Mouse (Mus musculus): ENCODE measurements around the gene Dolpp1. TPM values are rescaled to one million over a fixed set of nuclear protein-coding genes. Genes with fewer than 3 reads are reported as not detected.

Gene Dolpp1
- total RNA-seq, 1 experiment from 2014 or later: 33.9 TPM

DNA sequence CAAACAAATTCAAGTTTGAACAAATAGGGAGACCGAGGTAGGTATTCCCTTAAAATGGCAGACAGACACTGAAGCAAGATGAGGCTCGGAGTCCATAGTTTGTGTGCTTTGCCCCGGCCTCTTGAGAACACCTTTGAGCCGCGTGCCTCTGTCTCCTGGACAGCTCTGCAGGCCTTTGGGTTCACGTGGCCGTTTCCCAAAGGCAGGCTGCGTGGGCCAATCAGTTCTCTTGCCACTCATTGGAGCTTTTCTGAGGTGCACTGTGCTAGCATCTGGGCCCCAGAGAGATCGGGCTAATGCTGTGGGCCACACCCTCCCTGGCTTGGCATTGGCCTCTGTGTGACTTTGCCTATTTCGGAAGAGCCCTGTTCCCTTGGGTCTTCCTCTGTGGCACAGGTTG, 16.2 kb upstream of the Dolpp1 start:
- no peak for ATAC-seq (replicated peaks; ENCODE audit: low read depth, poor library complexity, severe bottlenecking)

DNA sequence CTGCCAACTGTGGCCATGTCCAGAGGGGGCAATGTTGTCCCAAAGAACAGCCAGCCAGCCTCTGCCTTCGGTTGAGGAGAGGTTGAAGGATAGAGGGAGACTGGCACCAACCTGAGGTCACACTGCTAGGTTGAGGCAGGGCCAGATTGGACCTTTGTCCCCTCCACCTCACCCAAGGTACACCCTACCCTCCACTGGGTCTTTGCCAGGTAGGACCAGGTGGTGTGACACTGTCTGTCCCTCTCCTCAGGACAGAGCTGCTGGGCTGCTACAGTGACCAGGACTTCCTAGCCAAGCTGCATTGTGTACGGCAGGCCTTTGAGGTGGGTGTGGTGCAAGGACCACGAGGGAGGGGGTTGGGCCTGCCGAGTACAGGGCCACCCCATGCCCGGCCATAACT, 14.3 kb upstream of the Dolpp1 start:
- no peak for ATAC-seq (replicated peaks; ENCODE audit: low read depth, poor library complexity, severe bottlenecking)

DNA sequence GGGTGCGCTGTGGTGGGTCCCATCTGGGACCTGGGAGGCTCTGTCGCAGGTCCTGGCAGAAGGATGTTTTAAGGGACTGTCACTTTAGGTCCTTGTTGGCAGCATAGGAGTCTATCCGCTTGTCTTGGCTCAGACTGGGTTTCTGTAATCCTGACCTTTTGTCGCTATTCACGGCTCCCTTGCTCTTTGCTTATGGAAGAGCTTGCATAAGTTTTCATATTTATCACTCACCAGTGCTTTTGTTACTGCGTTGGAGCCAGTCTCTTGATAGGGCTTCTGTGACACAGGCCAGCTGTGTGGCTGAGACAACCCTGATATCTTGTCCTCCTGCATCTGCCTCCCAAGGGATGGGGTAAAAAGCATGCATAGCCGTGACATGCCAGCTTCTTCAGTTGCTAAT, 12.7 kb upstream of the Dolpp1 start:
- ATAC-seq (replicated peaks; ENCODE audit: low read depth, poor library complexity, severe bottlenecking): no peak

DNA sequence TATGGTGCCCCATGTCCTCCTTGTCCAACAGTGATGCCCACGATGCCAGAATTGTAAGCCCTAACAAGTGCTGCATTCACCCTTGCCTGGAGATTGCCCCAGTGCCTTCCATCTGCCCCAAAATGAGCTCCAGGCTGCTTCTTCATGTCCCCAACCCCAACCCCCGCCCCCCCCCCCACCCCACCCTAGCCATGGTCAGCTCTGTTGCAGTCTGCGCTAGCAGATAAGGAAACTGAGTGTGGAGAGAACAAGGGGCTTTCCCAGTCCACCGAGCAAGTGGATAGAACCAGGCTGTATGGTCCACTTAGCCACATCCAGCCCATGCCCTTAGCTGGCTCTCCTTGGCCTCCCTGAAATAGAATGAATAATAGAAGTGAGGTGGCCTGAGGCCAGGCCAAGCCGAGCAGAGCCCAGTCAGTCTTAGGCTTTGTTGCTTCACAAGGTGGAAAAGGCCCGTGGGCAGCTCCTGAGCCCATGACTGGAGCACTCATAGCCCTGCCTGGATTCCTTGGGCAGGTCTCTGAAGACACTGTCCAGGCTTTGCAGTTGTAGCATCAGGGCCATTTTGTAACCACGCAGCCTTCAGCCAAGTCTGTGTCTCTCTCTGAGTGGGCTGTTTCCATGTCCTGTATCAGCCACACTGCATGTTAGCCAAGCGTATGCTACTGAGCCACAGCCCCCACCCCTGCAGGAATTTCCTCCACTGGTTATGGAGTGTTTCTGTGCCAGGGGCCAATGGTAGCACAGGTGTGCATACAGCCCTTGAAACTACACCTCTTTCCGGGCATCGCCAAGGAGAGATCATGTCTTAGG, 11.3 kb upstream of the Dolpp1 start:
- no peak for ATAC-seq (replicated peaks; ENCODE audit: low read depth, poor library complexity, severe bottlenecking)

DNA sequence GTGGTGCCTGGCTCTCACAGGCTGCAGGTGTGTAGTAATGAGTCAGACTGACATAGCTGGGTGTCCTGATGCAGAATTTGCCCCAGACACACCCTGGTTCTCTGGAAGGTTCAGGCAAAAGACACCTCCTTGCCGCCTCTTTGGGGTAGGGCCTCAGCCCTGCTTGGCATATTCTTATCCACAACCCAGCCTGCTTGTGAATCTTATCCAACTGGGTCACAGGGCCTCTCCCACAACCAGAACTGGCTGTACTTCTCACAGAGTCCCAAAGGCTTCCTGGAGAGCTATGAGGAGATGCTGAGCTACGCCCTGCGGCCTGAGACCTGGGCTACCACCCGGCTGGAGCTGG, 10.7 kb upstream of the Dolpp1 start:
- no peak for ATAC-seq (replicated peaks; ENCODE audit: low read depth, poor library complexity, severe bottlenecking)

DNA sequence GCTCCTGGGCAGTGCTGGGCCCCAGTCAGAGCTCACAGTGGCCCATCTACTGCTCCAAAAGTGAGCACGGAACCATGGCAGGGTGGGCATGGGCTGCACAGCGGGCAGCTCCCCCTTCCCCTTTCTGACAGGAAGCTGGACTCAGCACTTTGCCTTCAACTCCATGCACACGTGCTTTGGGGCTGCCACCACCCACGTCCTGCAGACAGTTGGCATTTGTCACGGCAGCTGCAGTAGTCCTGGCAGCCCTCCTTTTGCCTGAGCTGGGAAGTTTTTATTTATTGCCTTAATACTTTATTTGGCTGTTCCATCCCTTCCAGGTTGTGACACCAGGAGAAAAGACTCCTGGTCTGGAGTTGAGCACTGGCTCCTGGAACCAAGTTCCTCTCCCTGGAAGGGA, 7.2 kb upstream of the Dolpp1 start:
- ATAC-seq (replicated peaks; ENCODE audit: low read depth, poor library complexity, severe bottlenecking): no peak

DNA sequence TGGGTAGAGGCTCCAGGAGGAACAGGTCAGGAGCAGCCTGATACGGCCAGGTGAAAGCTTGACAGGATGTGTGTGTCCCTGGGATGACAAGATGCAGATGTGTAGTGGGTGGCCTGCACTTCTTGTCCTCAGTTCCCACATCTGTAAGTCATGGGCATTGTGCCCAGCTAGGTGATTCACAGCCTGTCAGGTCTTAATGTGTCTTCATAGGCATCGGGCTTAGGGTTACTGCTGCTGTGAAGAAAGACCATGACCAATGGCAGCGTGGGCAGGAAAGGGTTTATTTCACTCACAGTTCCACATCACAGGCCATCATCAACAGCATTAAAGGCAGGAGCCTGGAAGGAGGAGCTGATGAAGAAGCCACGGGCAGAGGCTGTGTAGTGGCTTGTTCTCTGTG, 6.5 kb upstream of the Dolpp1 start:
- no peak for ATAC-seq (replicated peaks; ENCODE audit: low read depth, poor library complexity, severe bottlenecking)

DNA sequence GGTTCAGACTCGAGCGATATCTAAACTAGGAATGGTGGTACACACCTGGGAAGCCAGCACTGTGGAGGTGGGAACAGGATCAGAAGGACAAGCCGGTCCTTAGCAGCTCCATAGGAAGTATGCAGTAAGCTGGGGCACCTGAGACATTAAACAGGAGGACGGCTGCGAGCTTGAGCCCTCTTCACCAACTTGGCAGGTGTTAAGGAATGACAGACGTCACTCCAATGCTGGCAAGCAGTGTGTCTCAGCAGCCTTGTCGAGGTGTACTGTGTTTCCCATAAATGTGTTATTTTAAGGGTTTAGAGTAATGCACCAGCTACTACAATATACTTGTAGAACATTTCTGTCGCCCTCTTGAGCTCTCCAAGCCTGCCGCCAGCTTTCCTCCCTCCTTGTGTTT, 5.1 kb upstream of the Dolpp1 start:
- no peak for ATAC-seq (replicated peaks; ENCODE audit: low read depth, poor library complexity, severe bottlenecking)

DNA sequence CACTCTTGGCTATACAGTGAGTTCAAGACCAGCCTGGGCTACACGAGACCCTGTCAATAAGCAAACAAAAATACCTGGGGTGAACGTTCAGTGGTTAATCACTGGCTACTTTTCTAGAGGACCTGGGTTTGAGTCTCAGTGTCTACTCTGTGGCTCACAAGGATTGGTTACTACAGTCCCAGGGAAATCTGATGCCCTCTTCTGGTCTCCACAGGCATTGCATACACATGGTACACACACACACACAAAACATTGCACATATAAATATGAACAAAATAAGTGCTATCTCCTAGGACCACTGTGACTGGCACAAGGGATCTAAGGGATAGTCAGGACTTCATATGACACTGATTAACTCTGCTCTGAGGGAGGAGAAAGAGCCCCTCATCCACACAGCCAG, 3.1 kb upstream of the Dolpp1 start:
- no peak for ATAC-seq (replicated peaks; ENCODE audit: low read depth, poor library complexity, severe bottlenecking)

DNA sequence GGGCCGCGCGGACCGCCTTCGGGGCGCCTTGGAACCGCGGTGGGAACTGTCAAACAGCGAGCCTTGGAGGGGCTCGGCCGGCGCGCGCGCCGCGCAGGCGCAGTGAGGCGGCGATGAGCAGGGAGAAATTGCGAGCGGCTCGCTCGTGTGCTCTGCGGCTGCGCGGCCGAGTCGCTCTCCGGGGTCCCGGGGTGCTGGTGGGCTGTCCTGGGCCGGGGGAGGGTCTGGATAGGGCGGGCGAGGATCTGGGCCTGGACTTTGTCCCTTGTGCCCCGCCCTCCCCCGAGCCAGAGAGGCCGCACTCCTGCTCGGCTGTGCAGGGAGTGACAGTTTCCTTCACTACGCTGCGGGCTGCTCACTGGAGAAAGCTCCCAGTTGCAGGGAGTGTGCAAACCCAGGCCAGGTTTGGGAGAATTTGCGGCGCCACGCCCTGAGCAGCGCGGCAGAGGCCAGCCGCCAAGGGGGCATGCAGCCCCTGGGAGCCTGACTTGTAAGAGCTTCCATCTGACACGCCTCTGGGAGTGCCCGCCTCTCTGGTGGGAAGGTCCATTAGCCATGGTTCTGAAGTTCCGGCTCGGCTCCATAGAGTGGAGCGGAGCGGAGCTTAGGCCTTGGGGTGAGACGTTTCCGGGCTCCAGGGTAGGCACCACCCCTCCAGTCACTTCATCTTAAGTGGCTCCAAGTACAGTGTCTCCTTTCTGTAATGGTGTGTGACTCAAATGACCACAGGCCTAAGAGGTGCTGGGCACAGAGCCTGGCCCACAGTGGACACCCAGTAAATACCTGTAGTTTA, 719 bp downstream of the Dolpp1 start:
- ATAC-seq (replicated peaks; ENCODE audit: low read depth, poor library complexity, severe bottlenecking): peak; percentile 14

DNA sequence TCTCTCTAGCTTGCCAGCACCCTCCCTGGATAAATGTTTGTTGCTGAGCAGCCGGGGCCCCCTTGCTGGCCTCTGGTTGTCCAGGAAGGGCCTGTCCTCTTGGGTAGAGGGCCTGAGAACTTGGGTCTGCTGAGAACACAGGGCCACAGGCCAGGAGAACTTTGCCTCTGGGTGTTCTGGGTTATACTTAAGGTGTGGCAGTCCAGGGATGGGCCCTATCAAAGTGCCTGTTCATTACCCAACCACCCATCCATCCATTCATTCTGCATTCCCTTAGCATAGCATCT, 1.3 kb downstream of the Dolpp1 start:
- no peak for ATAC-seq (replicated peaks; ENCODE audit: low read depth, poor library complexity, severe bottlenecking)

DNA sequence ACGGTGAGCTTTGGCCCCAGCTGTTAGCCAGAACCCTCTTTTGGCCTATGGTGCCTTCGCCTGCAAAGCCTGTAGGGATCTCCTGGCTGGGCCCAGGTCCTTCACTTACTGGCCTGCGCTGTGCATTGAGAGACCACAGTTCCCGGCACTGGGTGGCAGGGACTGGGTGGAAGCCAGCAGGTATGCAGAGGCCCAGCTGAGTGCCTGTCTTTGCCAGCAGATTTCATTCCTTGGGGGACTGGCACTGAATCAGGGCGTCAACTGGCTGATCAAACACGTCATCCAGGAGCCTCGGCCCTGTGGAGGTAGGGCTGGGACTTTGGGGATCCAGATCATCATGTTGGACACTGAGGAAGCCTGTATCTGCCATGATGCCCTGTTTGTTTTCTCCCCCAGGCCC, 3.7 kb downstream of the Dolpp1 start:
- ATAC-seq (replicated peaks; ENCODE audit: low read depth, poor library complexity, severe bottlenecking): no peak

DNA sequence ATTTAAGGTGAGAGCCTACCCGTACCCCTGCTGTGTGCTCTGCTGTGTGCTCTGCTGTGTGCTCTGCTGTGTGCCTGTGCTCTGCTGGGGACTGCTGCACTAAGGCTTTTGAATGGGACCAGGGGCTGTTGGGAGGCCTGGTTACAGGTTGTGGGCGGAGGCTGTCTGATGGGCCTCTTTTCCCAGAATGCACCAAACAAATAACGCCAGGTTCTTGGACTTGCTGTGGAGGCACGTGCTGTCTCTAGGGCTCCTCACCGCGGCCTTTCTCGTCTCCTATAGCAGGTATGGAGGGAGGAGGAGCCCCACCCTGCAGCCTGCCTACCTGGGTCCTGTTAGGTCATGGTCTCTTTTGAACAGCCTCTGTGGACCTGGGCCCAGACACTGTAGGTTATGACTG, 4.2 kb downstream of the Dolpp1 start:
- ATAC-seq (replicated peaks; ENCODE audit: low read depth, poor library complexity, severe bottlenecking): no peak

DNA sequence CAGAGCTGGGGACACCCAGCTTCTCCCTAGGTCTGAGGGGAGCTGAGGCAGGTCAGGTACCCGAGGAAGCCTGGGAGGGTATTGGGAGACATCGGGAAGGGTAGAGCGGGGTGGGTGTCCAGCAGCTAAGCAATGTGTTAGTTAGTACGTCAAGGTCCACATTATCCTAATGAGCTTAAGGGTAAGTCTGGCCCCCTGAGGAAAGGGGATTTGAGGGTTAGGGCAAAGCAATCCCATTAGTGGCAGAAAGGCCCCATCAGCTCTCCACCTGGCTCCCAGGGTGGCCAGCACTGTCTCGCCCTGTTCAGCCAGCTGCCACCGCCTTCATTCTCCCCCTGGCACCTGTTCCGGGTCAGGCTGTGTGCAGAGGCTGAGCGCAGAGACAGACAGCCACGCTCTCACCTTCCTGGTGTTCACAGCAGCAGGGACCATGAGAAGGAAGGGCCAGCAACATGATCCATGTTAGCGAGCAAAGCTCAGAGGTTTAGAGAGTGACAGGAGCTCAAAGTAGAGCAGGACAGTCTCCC, 6.0 kb downstream of the Dolpp1 start:
- no peak for ATAC-seq (replicated peaks; ENCODE audit: low read depth, poor library complexity, severe bottlenecking)

DNA sequence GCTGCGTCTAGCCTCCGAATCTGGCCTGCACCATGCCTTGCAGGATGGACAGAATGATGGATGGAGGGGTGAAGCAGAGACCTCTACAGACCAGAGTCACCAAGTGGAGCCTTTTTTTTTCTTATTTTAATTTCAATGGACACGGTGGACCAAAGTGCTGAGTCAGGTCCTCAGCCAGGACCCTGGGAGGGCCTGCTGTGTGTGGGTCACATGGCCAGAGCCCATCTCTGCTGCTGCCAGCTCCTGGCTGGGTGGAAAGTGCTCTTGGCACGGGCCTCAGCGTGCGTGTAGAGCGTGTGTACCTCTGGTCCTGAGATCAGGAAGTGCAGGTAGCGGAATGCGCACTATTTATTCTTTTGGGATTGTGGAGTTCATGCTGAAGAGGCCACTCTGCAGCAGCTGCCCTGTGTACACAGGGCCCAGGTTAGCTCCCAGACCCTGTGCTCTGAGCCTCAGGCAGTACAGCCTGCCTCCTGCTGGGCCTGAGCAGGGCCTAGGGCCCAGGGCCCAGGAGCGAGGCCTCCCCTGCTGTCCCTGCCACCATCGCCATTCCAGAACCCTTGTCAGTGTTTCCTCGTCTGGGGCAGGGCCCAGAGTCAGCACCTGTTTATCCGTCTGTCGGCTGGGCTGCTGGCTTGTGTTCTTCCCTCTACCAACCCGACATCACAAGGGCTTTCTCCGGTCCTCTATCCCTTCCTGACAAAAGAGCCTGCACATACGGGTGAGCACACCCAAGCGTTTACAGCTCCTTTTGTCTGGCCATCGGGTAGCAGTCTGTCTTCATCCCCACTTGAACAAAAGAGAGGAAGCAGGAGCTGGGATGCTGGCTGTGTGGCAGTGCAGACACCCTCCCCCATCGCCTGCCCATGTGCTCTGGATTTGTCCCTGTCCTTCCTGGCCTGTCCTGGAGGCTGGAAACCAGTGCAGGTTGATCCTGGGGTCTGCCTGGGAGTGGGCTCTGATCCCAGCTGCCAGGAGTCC, 7.4 kb downstream of the Dolpp1 start:
- ATAC-seq (replicated peaks; ENCODE audit: low read depth, poor library complexity, severe bottlenecking): no peak

DNA sequence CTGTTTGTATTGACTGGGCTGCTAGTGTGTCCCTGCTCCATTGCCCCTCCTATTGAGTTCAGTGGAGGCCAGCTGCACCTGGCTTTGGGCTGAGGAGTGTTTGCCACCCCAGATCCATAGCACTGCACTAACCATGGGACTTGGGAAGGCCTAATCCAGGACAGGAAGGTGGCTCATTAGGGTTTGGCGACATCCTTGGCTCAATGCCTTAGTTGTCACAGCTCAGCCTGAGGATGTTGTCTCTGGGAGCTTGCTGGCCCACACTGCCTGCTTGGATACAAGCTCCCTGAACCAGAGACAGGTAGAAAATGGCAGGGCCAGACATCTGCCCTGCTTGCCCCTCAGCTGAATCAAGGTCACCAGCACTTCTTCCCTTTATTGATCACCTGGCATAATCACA, 9.5 kb downstream of the Dolpp1 start:
- ATAC-seq (replicated peaks; ENCODE audit: low read depth, poor library complexity, severe bottlenecking): no peak

DNA sequence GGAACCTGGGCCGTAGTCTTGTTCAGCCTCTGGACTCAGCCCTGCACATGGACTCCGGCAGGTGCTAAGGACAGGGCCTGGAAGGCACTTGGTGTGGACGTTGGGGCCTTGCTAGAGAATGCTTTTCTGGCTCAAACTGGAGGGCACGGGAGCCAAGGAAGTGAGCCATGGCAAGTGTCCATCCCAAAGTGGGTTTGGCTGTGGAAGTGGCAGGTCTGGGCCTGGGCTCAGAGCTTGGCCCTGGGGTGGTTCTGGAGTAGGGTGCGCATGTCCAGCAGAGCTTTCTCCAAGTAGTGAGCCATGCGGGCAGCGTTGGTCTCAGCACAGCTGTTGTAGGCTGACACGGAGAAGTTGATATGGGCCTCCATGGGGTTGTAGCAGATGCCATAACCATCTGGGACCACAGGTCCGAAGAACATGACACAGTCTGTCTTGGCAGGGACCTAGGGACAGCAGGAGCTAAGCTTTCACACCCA, 10.3 kb downstream of the Dolpp1 start:
- ATAC-seq (replicated peaks; ENCODE audit: low read depth, poor library complexity, severe bottlenecking): no peak

DNA sequence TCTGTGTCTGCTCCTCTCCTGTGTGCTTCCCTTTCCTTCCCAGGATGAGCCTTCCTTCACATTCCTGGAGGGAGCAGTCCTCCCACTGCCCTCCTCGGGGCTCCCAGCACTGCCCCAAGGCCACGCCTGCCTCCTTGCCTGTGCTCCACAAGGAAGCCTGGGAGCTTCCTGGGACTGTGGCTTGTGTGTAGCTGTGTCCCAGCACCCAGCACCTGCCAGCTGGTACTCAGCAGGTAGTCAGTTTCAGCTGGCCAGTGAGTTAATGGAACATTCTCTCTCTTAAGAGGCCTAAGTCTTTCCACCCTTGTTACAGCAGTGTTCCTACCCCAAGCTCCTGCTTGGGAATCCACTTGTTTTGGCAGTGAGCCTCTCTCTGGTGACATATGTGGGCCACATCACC, 10.8 kb downstream of the Dolpp1 start:
- no peak for ATAC-seq (replicated peaks; ENCODE audit: low read depth, poor library complexity, severe bottlenecking)

DNA sequence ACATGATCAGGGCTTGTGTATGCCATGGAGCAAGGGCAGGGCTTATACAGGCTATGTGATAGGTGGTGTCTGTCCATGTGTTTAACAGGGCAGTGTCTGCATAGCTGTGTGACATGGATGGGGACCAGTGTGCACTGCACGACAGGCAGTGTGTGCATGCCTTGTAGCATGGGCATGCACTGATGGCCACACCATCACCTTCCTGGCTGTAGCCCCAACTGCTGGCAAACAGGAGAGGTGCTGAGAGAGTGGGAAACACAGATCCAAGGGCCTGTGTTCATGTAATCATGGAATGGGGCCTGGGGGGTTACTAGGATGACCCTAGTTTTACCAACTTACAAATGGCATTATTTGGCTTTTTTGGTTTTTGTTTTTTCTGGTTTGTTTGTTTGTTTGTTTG, 11.8 kb downstream of the Dolpp1 start:
- no peak for ATAC-seq (replicated peaks; ENCODE audit: low read depth, poor library complexity, severe bottlenecking)

DNA sequence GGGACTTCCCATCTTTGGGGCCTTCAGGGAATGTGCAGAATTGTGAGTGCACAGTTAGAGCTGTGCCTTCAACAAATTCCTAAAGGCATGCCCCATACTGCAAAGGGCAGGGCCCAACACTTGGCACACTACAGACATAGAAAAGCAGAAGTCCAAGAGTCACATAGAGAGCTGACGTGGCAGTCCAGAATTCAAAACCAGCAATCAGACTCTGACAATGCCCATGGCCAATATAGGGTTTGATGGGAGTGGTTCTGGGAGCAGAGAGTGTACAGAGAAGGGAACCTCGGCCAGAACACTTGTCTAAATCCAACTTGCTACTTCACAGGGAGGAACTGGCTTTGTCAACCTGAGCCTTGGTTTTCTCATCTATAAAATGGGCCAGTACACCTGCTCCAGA, 15.2 kb downstream of the Dolpp1 start:
- 0 out of 2 replicates have a peak, but pooled peaks have one; percentile 8 for ATAC-seq (replicated peaks; ENCODE audit: low read depth, poor library complexity, severe bottlenecking)

Measured in common myeloid progenitor, adult 5-6 weeks (primary cell).